ENCODE assay signal across 15 mouse cellular contexts in the genomic region with DNA sequence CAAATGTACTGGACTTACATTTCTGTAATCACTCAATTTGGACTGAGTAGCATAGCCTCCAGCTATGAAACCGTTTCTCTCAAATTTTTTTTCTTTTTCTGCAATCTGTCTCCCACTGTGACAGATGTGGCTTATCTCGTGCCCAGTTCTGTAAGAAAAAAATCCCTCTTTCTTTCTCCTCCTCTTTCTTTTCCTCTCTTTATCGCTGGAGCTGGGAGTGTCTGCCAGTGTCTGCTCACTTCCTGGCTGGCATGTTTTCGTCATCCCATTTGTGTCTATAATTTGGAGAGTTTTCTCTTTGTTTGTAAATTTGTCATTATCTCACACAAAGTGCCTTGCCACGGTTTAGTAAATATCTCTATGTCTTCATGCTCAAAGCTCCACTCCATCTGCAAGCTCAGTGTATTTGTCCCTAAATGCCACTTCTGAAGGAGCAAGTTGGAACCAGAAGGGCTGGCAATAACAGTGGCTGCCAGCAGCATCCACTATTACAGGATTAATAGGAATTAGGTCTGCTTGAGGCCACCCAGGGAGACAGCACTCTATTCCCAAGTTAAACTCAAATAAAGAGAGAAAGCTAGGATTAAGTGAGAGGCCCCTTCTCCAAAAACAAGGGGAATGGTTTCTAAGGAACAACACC.
DNase-seq lines count a peak whose midpoint lies in the region; ATAC-seq and TF ChIP-seq lines count a peak whose summit lies in the region.
"Had no signal": no experiment of that assay in that cellular context is flagged by ENCODE, and none has a peak within 500 bp of the region (broad histone marks: within the 10 kb centered on the region; RNA-seq: fewer than 3 reads in every experiment).

No protein-coding gene starts in this region.

- no peak overlapping the region for H3K4me3 ChIP-seq in embryonic facial prominence, embryonic 14.5 days (ENCODE audit: low read depth, low read length)
- H3K4me3 ChIP-seq in embryonic facial prominence, embryonic 10.5 days, result no peak overlapping the region
- H3K4me3 ChIP-seq in left cerebral cortex, adult 2 months, result no peak overlapping the region
- H3K4me3 ChIP-seq: heart, embryonic 10.5 days; limb, embryonic 10.5 days; megakaryocyte, embryonic 14.5 days had no signal

- no peaks in the 10 kb centered on the region for H3K4me1 ChIP-seq in embryonic facial prominence, embryonic 14.5 days (ENCODE audit: control insufficient read depth, insufficient read depth, low read length)
- no peaks in the 10 kb centered on the region for H3K4me1 ChIP-seq in embryonic facial prominence, embryonic 10.5 days
- H3K4me1 ChIP-seq: heart, embryonic 10.5 days; limb, embryonic 10.5 days had no signal

- H3K9me3 ChIP-seq in embryonic facial prominence, embryonic 14.5 days (ENCODE audit: control insufficient read depth, low read length), result no peaks in the 10 kb centered on the region
- no peaks in the 10 kb centered on the region; the same call in 1 of the 2 replicates for H3K9me3 ChIP-seq in embryonic facial prominence, embryonic 10.5 days
- H3K9me3 ChIP-seq: heart, embryonic 10.5 days; limb, embryonic 10.5 days; megakaryocyte, embryonic 14.5 days had no signal

- H3K4me2 ChIP-seq in embryonic facial prominence, embryonic 14.5 days (ENCODE audit: low read depth, low read length), result no peak overlapping the region

- H3K36me3 ChIP-seq in embryonic facial prominence, embryonic 14.5 days (ENCODE audit: control insufficient read depth, insufficient read depth, low read length), result no peaks in the 10 kb centered on the region
- H3K36me3 ChIP-seq in embryonic facial prominence, embryonic 10.5 days (replicated peaks), result no peaks in the 10 kb centered on the region
- H3K36me3 ChIP-seq: heart, embryonic 10.5 days; limb, embryonic 10.5 days had no signal

- DNase-seq in embryonic facial prominence, embryonic 14.5 days (ENCODE audit: low spot score), result peak; percentile 8
- no peak for DNase-seq in embryonic facial prominence, embryonic 10.5 days (ENCODE audit: low spot score)
- DNase-seq in left cerebral cortex, adult 2 months (ENCODE audit: extremely low spot score in 1 of 2, low spot score in 2 of 2), result no peak
- DNase-seq in left cerebral cortex, adult 11 months (ENCODE audit: low spot score), result no peak
- DNase-seq in right cerebral cortex, postnatal 10 days (ENCODE audit: low spot score in 2 of 2), result peak; percentile 30 to 43
- DNase-seq in right cerebral cortex, postnatal 4 days, result no peak
- no peak for DNase-seq in spleen, adult 18-20 months
- no peak for DNase-seq in heart, postnatal 4 days
- DNase-seq: adrenal gland, adult 8-10 months; cerebellum, postnatal 36 days; kidney, adult 8-10 months; right cerebral cortex, postnatal 25 days had no signal

- no peak overlapping the region for H3K9ac ChIP-seq in embryonic facial prominence, embryonic 14.5 days (ENCODE audit: low read depth, low read length)

- WGBS in embryonic facial prominence, embryonic 14.5 days, result 39% methylated on average over 5 of the region's 5 CpGs
- whole genome bisulfite sequencing in embryonic facial prominence, embryonic 10.5 days, result 48% methylated on average over 5 of the region's 5 CpGs

- no peak overlapping the region for H3K27ac ChIP-seq in embryonic facial prominence, embryonic 14.5 days (replicated peaks; ENCODE audit: low read depth, low read length)
- no peak overlapping the region for H3K27ac ChIP-seq in embryonic facial prominence, embryonic 10.5 days (replicated peaks)
- peak overlapping the region; percentile 63 for H3K27ac ChIP-seq in left cerebral cortex, adult 2 months
- H3K27ac ChIP-seq: heart, embryonic 10.5 days; limb, embryonic 10.5 days had no signal

- no peaks in the 10 kb centered on the region for H3K27me3 ChIP-seq in embryonic facial prominence, embryonic 14.5 days (replicated peaks; ENCODE audit: control insufficient read depth, insufficient read depth, low read length)
- H3K27me3 ChIP-seq in embryonic facial prominence, embryonic 10.5 days (replicated peaks; ENCODE audit: low read depth, poor library complexity, severe bottlenecking), result no peaks in the 10 kb centered on the region
- H3K27me3 ChIP-seq: megakaryocyte, embryonic 14.5 days had no signal

- intact Hi-C loops in left cerebral cortex, adult 2 months (cut with DNase I), result no loop called here

- ATAC-seq in embryonic facial prominence, embryonic 14.5 days (ENCODE audit: low read depth), result no peak

- no peak for TF ChIP-seq CTCF in left cerebral cortex, adult 2 months (IDR thresholded peaks at IDR 0.05)

Comparison
In these comparisons a context has a peak if more than half of its experiments do, and no peak if none do; other contexts are left out.
1. DNase-seq: peak in embryonic facial prominence, embryonic 14.5 days (single experiment) and right cerebral cortex, postnatal 10 days (2 of 2); none in embryonic facial prominence, embryonic 10.5 days (single experiment), left cerebral cortex, adult 2 months (0 of 2), left cerebral cortex, adult 11 months (single experiment), right cerebral cortex, postnatal 4 days (single experiment), spleen, adult 18-20 months (0 of 2) and heart, postnatal 4 days (single experiment).